In the genomic region with DNA sequence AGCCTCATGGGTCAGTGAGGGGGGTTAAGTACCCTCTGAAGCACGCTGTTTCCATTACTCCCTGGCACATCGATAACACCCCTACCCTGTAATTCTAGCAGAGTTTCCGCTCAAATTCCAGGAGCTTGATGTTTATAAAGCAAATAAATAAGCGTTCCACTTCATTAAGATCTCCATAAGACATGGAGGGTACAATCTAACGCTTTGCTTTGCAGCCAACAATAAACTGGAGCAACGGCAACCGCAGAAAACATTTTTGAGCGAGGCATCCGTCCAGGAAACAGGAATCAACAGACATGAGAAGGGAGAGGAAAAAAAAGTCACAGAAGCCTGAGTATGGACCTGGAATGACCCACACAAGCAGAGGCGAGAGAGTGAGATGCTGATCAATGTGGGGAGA, we compare ENCODE assay signal across 15 mouse cellular contexts. TPM values are rescaled to one million over a fixed set of nuclear protein-coding genes. Genes with fewer than 3 reads are reported as not detected.
DNase-seq lines count a peak whose midpoint lies in the region; TF ChIP-seq lines count a peak whose summit lies in the region.
"Had no signal": no experiment of that assay in that cellular context is flagged by ENCODE, and none has a peak within 500 bp of the region (broad histone marks: within the 10 kb centered on the region; RNA-seq: fewer than 3 reads in every experiment).

No protein-coding gene starts in this region.

- no peaks in the 10 kb centered on the region for H3K27me3 ChIP-seq in thymus, adult 2 months (ENCODE audit: control insufficient read depth, insufficient read depth, low read length)
- H3K27me3 ChIP-seq: heart, embryonic 13.5 days; liver, embryonic 12.5 days had no signal

- TF ChIP-seq CTCF in thymus, adult 2 months (IDR thresholded peaks at IDR 0.05; ENCODE audit: borderline replicate concordance, control insufficient read depth, extremely low read depth, insufficient read depth, low read length, poor library complexity) = no peak

- H3K27ac ChIP-seq in thymus, adult 2 months (ENCODE audit: control insufficient read depth, insufficient read depth, low read length) = no peak overlapping the region
- H3K27ac ChIP-seq: heart, embryonic 13.5 days; liver, embryonic 12.5 days had no signal

- TF ChIP-seq POLR2A in thymus, adult 2 months (IDR thresholded peaks at IDR 0.05; ENCODE audit: control insufficient read depth, extremely low read depth, insufficient read depth, low read length, poor library complexity) = no peak

- H3K4me3 ChIP-seq in thymus, adult 2 months (ENCODE audit: control insufficient read depth, insufficient read depth, low read length) = no peak overlapping the region
- H3K4me3 ChIP-seq: heart, embryonic 13.5 days; liver, embryonic 12.5 days had no signal

- DNase-seq in embryo, embryonic 10.5 days (ENCODE audit: low spot score) = peak; percentile 17
- DNase-seq in embryo, embryonic 10 days (ENCODE audit: low spot score) = no peak
- peak; percentile 5 for DNase-seq in kidney, adult 9 months
- no peak for DNase-seq in kidney, postnatal 14 days
- DNase-seq in lung, postnatal 10 days = peak; percentile 61
- no peak for DNase-seq in lung, adult 18-20 months
- peak; percentile 30 for DNase-seq in mesoderm, embryonic 11.5 days (ENCODE audit: low read depth, low spot score)
- no peak for DNase-seq in thymus, adult 2 months
- DNase-seq: cerebellum, adult 9-10 months; gastrocnemius, postnatal 25 days; midbrain, embryonic 14.5 days had no signal

- H3K4me1 ChIP-seq in thymus, adult 2 months (replicated peaks; ENCODE audit: control insufficient read depth, insufficient read depth, low read length) = no peaks in the 10 kb centered on the region
- H3K4me1 ChIP-seq: liver, embryonic 12.5 days had no signal

- WGBS in thymus, adult 2 months = 84% methylated on average over 10 of the region's 10 CpGs

- no peaks in the 10 kb centered on the region for H3K36me3 ChIP-seq in thymus, adult 2 months (ENCODE audit: control insufficient read depth, insufficient read depth, low read length)
- H3K36me3 ChIP-seq: G1E; heart, embryonic 13.5 days; liver, embryonic 12.5 days had no signal

RNA-seq across cellular contexts. Expression of a gene that starts 27.5 kb away (rescaled TPM):
- polyA plus RNA-seq in thymus, adult 2 months (2012; rRNA removed) = 3.9 and 4.4 TPM in 2 replicates
- polyA plus RNA-seq: CD4-positive, CD25-positive, alpha-beta regulatory T cell, adult 4 months; G1E had no signal

Comparison
In these comparisons a context has a peak if more than half of its experiments do, and no peak if none do; other contexts are left out.
1. DNase-seq: peak in embryo, embryonic 10.5 days (single experiment), kidney, adult 9 months (single experiment), lung, postnatal 10 days (single experiment) and mesoderm, embryonic 11.5 days (single experiment); none in embryo, embryonic 10 days (single experiment), kidney, postnatal 14 days (single experiment), lung, adult 18-20 months (0 of 2) and thymus, adult 2 months (single experiment).